Mouse (Mus musculus): ENCODE measurements around the gene Lama2. TPM values are rescaled to one million over a fixed set of nuclear protein-coding genes. Genes with fewer than 3 reads are reported as not detected.
"Not testable (repeated sequence)": the region's sequence is repeated elsewhere in the genome, so short reads cannot be mapped to it uniquely, and the experiment has no call there.

Gene Lama2
- total RNA-seq, 1 experiment from 2014 or later = not detected

- ATAC-seq (replicated peaks; ENCODE audit: low read depth, poor library complexity, severe bottlenecking) = peak; percentile 50; the same call in 1 of the 2 replicates
Observed at GRCm38 (mm10) chr10:26950448-26950847, 669.1 kb downstream of the Lama2 start.

GRCm38 (mm10) chr10:26949667-26950066 is 669.9 kb downstream of the Lama2 start:
- ATAC-seq (replicated peaks; ENCODE audit: low read depth, poor library complexity, severe bottlenecking) = 0 out of 2 replicates have a peak, but pooled peaks have one; percentile 32

GRCm38 (mm10) chr10:26948331-26948730 is 671.2 kb downstream of the Lama2 start:
- no peak for ATAC-seq (replicated peaks; ENCODE audit: low read depth, poor library complexity, severe bottlenecking)

GRCm38 (mm10) chr10:26939549-26939948 is 680.0 kb downstream of the Lama2 start:
- ATAC-seq (replicated peaks; ENCODE audit: low read depth, poor library complexity, severe bottlenecking) = no peak

- not testable (repeated sequence) for ATAC-seq (replicated peaks; ENCODE audit: low read depth, poor library complexity, severe bottlenecking)
Observed at GRCm38 (mm10) chr10:26938464-26938863, 681.1 kb downstream of the Lama2 start.

GRCm38 (mm10) chr10:26936056-26936455 is 683.5 kb downstream of the Lama2 start:
- not testable (repeated sequence) for ATAC-seq (replicated peaks; ENCODE audit: low read depth, poor library complexity, severe bottlenecking)

Measured in common myeloid progenitor, adult 5-6 weeks (primary cell).